Mouse (Mus musculus) neural tube, embryonic 15.5 days (tissue): ENCODE measurements around the gene Pbxip1. TPM values are rescaled to one million over a fixed set of nuclear protein-coding genes. Genes with fewer than 3 reads are reported as not detected.

Source experiments
- ATAC-seq: fragments of 200-750 bp; cut with Nextera tagmentation; 2 replicates; pipeline ENCODE4 v1.8.0; 2017; ENCODE audit warnings: mild to moderate bottlenecking, moderate TSS enrichment, moderate library complexity; ENCODE audit not compliant: low FRiP score
- H3K27ac ChIP-seq: fragments of 300-500 bp; sonication (generic); replicated peaks from 2 replicates; pipeline ENCODE4 v1.5.1; 2015; ENCODE audit warnings: mild to moderate bottlenecking, inconsistent platforms
- H3K27me3 ChIP-seq: fragments of 300-500 bp; sonication (generic); replicated peaks from 2 replicates; pipeline ENCODE4 v1.6.1; 2015; ENCODE audit warnings: inconsistent platforms
- H3K36me3 ChIP-seq: fragments of 300-500 bp; sonication (generic); 2 replicates; pipeline ENCODE4 v1.6.1; 2015; ENCODE audit warnings: inconsistent platforms
- H3K4me1 ChIP-seq: fragments of 300-500 bp; sonication (generic); 2 replicates; pipeline ENCODE4 v1.6.1; 2015; ENCODE audit warnings: inconsistent platforms
- H3K4me2 ChIP-seq: fragments of 300-500 bp; sonication (generic); 2 replicates; pipeline ENCODE4 v1.6.1; 2015; ENCODE audit warnings: inconsistent platforms, mild to moderate bottlenecking, moderate library complexity
- H3K4me3 ChIP-seq: fragments of 300-500 bp; sonication (generic); replicated peaks from 2 replicates; pipeline ENCODE4 v1.5.1; 2015; ENCODE audit warnings: mild to moderate bottlenecking, inconsistent platforms
- H3K9ac ChIP-seq: fragments of 300-500 bp; sonication (generic); replicated peaks from 2 replicates; pipeline ENCODE4 v1.6.1; 2015; ENCODE audit warnings: mild to moderate bottlenecking, inconsistent platforms
- H3K9me3 ChIP-seq: fragments of 300-500 bp; sonication (generic); replicated peaks from 2 replicates; pipeline ENCODE4 v1.6.1; 2016; ENCODE audit warnings: inconsistent platforms
- WGBS: fragments of 180-500 bp; shearing (Covaris S2); methylation state at CpG from one replicate; pipeline ENCODE4 v1.1.7; 2015; ENCODE audit warnings: mixed read lengths; 5-methylcytosine and 5-hydroxymethylcytosine counted together
- polyA plus RNA-seq: library from polyadenylated mRNA; unstranded; fragments of >200 nt; fragmentation: Nextera tagmentation; extraction: Ambion mirVana; gene quantifications from 2 replicates; pipeline ENCODE4 v1.2.1, GENCODE M21; 2015

Pbxip1 gene
- polyA plus RNA-seq, 1 experiment from 2014 or later, result 16.1 TPM

DNA sequence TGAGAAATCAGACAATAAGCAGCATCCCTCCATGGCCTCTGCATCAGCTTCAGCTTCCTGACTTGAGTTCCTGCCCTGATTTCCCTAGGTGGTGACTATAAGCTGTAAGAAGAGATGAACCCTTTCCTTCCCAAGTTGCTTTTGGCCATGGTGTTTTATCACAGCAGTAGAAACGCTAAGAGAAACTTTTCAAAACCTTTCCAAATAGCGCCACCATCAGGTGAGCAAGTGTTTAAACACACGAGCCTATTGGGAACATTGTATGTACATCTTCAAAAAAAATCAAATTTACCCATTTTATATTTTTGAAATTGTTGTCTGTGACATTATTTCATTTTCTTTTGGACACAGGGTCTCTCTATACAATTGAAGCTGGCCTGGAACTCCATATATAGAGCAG, 59.9 kb downstream of the Pbxip1 start:
- ATAC-seq, result no peak
- no peak overlapping the region for H3K9ac ChIP-seq
- peaks cover 12% of the 10 kb centered on the region; the same call in 1 of the 2 replicates for H3K4me1 ChIP-seq
- no peak overlapping the region for H3K4me2 ChIP-seq
- H3K36me3 ChIP-seq, result no peaks in the 10 kb centered on the region
- H3K27ac ChIP-seq, result no peak overlapping the region
- H3K27me3 ChIP-seq, result no peaks in the 10 kb centered on the region
- WGBS, result 71% methylated on average over 3 of the region's 3 CpGs
- H3K9me3 ChIP-seq, result no peaks in the 10 kb centered on the region
- no peak overlapping the region for H3K4me3 ChIP-seq

DNA sequence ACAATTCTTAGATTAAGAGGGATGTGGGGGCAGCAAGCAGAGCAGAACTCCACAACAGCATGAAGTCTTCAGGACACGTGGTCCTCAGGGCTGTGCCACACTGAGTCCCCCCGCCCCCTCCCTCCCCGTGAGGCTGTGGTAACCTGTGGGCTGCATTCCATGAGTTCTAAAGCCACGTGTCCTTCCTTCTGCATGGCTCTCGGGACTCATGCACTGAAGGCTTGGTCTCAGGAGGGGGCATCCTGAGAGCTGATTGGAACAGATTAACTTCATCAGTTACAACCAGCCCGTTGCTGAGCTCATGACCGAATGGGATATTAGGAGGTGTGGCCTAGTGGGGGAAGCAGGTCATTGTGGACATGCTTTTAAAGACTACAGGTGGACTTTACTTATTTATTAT, 63.2 kb downstream of the Pbxip1 start:
- WGBS, result 57% methylated on average over 7 of the region's 7 CpGs
- H3K4me1 ChIP-seq, result peaks cover 3% of the 10 kb centered on the region; the same call in 1 of the 2 replicates
- H3K27ac ChIP-seq, result no peak overlapping the region
- no peaks in the 10 kb centered on the region for H3K27me3 ChIP-seq
- H3K36me3 ChIP-seq, result no peaks in the 10 kb centered on the region
- no peak overlapping the region for H3K9ac ChIP-seq
- H3K9me3 ChIP-seq, result no peaks in the 10 kb centered on the region
- no peak overlapping the region for H3K4me3 ChIP-seq
- ATAC-seq, result no peak
- no peak overlapping the region for H3K4me2 ChIP-seq

Other genes starting within 250 kb of the Pbxip1 start
- gene Gba, start 233.8 kb upstream of the Pbxip1 start, polyA plus RNA-seq, result 45.5 and 47.9 TPM in 2 replicates
- 38.6 and 48.2 TPM in 2 replicates for gene Thbs3, start 221.5 kb upstream of the Pbxip1 start, polyA plus RNA-seq
- gene Mtx1, start 209.6 kb upstream of the Pbxip1 start, polyA plus RNA-seq, result 159 and 171 TPM in 2 replicates
- 0.56 and 0.79 TPM in 2 replicates for gene Muc1, start 207.6 kb upstream of the Pbxip1 start, polyA plus RNA-seq
- gene Krtcap2, start 190.7 kb upstream of the Pbxip1 start, polyA plus RNA-seq, result 221 and 222 TPM in 2 replicates
- gene Trim46, start 190.4 kb upstream of the Pbxip1 start, polyA plus RNA-seq, result 63.0 and 76.6 TPM in 2 replicates
- gene Dpm3, start 177.3 kb upstream of the Pbxip1 start, polyA plus RNA-seq, result 85.0 and 95.8 TPM in 2 replicates
- gene Slc50a1, start 166.1 kb upstream of the Pbxip1 start, polyA plus RNA-seq, result 40.9 and 49.3 TPM in 2 replicates
- 9.7 and 16.5 TPM in 2 replicates for gene Efna1, start 155.6 kb upstream of the Pbxip1 start, polyA plus RNA-seq
- 95.8 and 107 TPM in 2 replicates for gene Efna3, start 113.7 kb upstream of the Pbxip1 start, polyA plus RNA-seq
- gene Efna4, start 98.7 kb upstream of the Pbxip1 start, polyA plus RNA-seq, result 3.0 and 5.9 TPM in 2 replicates
- 69.9 and 71.9 TPM in 2 replicates for gene Adam15, start 86.7 kb upstream of the Pbxip1 start, polyA plus RNA-seq
- 0.18 and 0.26 TPM in 2 replicates for gene Dcst2, start 74.7 kb upstream of the Pbxip1 start, polyA plus RNA-seq
- 0.86 and 1.2 TPM in 2 replicates for gene Dcst1, start 71.5 kb upstream of the Pbxip1 start, polyA plus RNA-seq
- 0.73 and 1.5 TPM in 2 replicates for gene Zbtb7b, start 41.9 kb upstream of the Pbxip1 start, polyA plus RNA-seq
- 0.18 and 2.1 TPM in 2 replicates for gene Lenep, start 33.9 kb upstream of the Pbxip1 start, polyA plus RNA-seq
- gene Flad1, start 24.8 kb upstream of the Pbxip1 start, polyA plus RNA-seq, result 32.7 and 33.1 TPM in 2 replicates
- 79.3 and 153 TPM in 2 replicates for gene Cks1b, start 18.3 kb upstream of the Pbxip1 start, polyA plus RNA-seq
- 22.0 and 35.3 TPM in 2 replicates for gene Shc1, start 18.3 kb upstream of the Pbxip1 start, polyA plus RNA-seq
- gene Pygo2, start 6.5 kb upstream of the Pbxip1 start, polyA plus RNA-seq, result 38.8 and 41.1 TPM in 2 replicates
- gene Pmvk, start 17.8 kb downstream of the Pbxip1 start, polyA plus RNA-seq, result 123 and 142 TPM in 2 replicates
- 8.5 and 12.1 TPM in 2 replicates for gene Kcnn3, start 83.5 kb downstream of the Pbxip1 start, polyA plus RNA-seq